Mouse (Mus musculus) spleen, adult 2 months (tissue): ENCODE measurements around the gene Itpkc.

Experiments used
- CTCF ChIP-seq: fragments of 200-500 bp; IDR thresholded peaks from 2 replicates; pipeline ENCODE4 v1.5.1; 2011; ENCODE audit warnings: mild to moderate bottlenecking, inconsistent platforms; ENCODE audit not compliant: insufficient read depth, insufficient read length, insufficient replicate concordance; ENCODE audit errors: extremely low read depth
- POLR2A ChIP-seq: fragments of 200-500 bp; IDR thresholded peaks from 2 replicates; pipeline ENCODE4 v1.6.1; 2011; ENCODE audit warnings: low read depth, low read length, inconsistent platforms

DNA sequence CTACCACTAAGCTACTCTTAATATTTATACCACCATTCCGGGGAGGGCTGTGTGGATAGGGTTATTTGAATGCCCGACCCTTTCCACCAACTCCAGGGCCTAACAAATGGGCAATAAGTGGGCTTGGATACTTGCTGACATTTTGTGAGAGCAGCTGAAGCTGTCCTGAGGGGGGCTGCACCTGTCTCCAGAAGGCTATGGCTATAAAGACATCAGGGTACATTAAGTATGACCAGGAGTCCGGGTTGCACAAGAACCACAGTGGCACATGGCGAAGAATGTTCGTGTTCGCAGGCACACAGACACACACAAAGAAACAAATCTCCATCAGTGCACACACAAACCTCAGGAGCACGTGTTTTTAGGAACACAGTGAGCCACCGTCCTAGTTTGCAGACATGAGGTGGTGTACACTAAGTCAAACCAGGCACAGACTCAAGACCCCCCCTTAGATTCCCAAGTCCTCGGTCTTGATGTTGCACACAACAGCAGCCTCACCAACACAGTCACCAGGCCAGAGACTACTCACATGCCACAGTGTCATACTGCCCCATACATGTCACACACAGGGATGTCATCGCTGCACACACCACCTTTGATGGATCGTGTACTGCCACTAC lies 60.9 kb downstream of the Itpkc start:
- TF ChIP-seq POLR2A (no peak), CTCF (no peak)
